Mouse (Mus musculus) intestine, postnatal 0 days (tissue): Measurements from ENCODE around the gene Ablim1. TPM values are rescaled to one million over a fixed set of nuclear protein-coding genes. Genes with fewer than 3 reads are reported as not detected.

Source experiments
- ATAC-seq: fragments of 200-750 bp; cut with Nextera tagmentation; 2 replicates; pipeline ENCODE4 v1.8.0; 2017; ENCODE audit warnings: mild to moderate bottlenecking, moderate TSS enrichment, moderate library complexity
- H3K27ac ChIP-seq: fragments of 300-500 bp; sonication (generic); 2 replicates; pipeline ENCODE4 v1.5.1; 2014; ENCODE audit warnings: mild to moderate bottlenecking, low read depth, low read length, moderate library complexity
- H3K27me3 ChIP-seq: fragments of 300-500 bp; sonication (generic); replicated peaks from 2 replicates; pipeline ENCODE4 v1.6.1; 2014; ENCODE audit warnings: low read length, mixed read lengths; ENCODE audit not compliant: control insufficient read depth, insufficient read depth
- H3K36me3 ChIP-seq: fragments of 300-500 bp; sonication (generic); 2 replicates; pipeline ENCODE4 v1.6.1; 2014; ENCODE audit warnings: mild to moderate bottlenecking, moderate library complexity; ENCODE audit not compliant: control insufficient read depth, insufficient read depth
- H3K4me1 ChIP-seq: fragments of 300-500 bp; sonication (generic); replicated peaks from 2 replicates; pipeline ENCODE4 v1.6.1; 2014; ENCODE audit warnings: antibody characterized with exemption, low read length, mixed read lengths; ENCODE audit not compliant: control insufficient read depth, insufficient read depth
- H3K4me2 ChIP-seq: fragments of 300-500 bp; sonication (generic); replicated peaks from 2 replicates; pipeline ENCODE4 v1.6.1; 2014; ENCODE audit warnings: low read depth, mild to moderate bottlenecking, moderate library complexity
- H3K4me3 ChIP-seq: fragments of 300-500 bp; sonication (generic); 2 replicates; pipeline ENCODE4 v1.5.1; 2014; ENCODE audit warnings: low read depth, low read length
- H3K9ac ChIP-seq: fragments of 300-500 bp; sonication (generic); 2 replicates; pipeline ENCODE4 v1.6.1; 2014; ENCODE audit warnings: mild to moderate bottlenecking, low read depth, low read length
- H3K9me3 ChIP-seq: fragments of 300-500 bp; sonication (generic); 2 replicates; pipeline ENCODE4 v1.6.1; 2016; ENCODE audit warnings: mixed run types; ENCODE audit not compliant: control insufficient read depth
- CTCF ChIP-seq: sonication (generic); IDR thresholded peaks from 2 replicates; pipeline ENCODE4 v1.5.1; 2016; ENCODE audit warnings: low read depth, mild to moderate bottlenecking, control low read depth, antibody characterized with exemption, moderate library complexity
- WGBS: fragments of 180-500 bp; shearing (Covaris S2); extraction: QIAGEN DNeasy Blood & Tissue Kit; methylation state at CpG from one replicate; pipeline ENCODE4 v1.1.7; 2014; 5-methylcytosine and 5-hydroxymethylcytosine counted together
- polyA plus RNA-seq: library from polyadenylated mRNA; unstranded; fragments of >200 nt; fragmentation: Nextera tagmentation; extraction: Ambion mirVana; gene quantifications from 2 replicates; pipeline ENCODE4 v1.2.1, GENCODE M21; 2015

The Ablim1 gene
- polyA plus RNA-seq, 1 experiment from 2014 or later: 24.4 TPM

DNA sequence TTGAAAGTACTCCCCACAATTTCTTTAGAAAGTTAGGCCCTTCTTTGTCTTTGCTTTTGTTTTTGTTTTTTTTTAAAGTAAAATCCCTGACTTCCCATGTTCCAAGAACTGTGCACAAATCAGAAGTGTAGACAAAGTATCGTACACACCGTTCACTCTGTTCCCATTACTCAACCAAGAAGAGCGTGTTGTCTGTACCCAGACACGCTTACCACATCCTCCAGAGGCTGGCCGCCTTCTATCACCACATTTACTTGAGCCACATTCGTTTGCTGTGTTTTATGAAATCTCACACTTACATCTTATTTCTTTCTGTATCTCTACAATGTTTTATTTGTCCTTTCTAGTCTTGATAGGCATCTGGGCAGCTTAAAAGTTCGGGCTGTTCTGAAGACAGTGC lies 219.4 kb downstream of the Ablim1 start:
- Histone ChIP-seq H3K9ac (no peak overlapping the region), H3K27ac (no peak overlapping the region), H3K36me3 (no peaks in the 10 kb centered on the region), H3K4me3 (no peak overlapping the region), H3K4me1 (peaks cover 4% of the 10 kb centered on the region; the same call in 1 of the 2 replicates), H3K27me3 (no peaks in the 10 kb centered on the region), H3K9me3 (no peaks in the 10 kb centered on the region), H3K4me2 (no peak overlapping the region)
- WGBS: 87% methylated on average over 7 of the region's 7 CpGs
- no peak for ATAC-seq
- no peak for TF ChIP-seq CTCF

DNA sequence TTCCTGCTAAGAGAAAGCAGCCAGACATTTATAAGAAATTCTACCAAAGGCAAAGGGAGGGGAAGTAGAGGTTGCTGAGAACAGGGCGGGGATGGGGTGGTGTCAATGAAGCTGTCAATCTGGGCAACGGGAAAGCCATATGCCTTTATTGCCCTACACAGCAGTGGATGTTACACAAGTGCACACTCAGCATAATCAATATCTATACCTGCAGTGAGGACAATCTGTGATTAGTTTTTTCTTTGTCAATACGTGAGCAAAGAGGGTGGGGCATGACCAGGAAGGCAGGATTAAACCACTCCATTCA lies 221.1 kb downstream of the Ablim1 start:
- TF ChIP-seq CTCF: no peak
- H3K36me3 ChIP-seq: no peaks in the 10 kb centered on the region
- no peak overlapping the region for H3K9ac ChIP-seq
- no peak overlapping the region for H3K4me2 ChIP-seq
- ATAC-seq: peak; percentile 77
- H3K9me3 ChIP-seq: no peaks in the 10 kb centered on the region
- no peaks in the 10 kb centered on the region for H3K27me3 ChIP-seq
- no peaks in the 10 kb centered on the region for H3K4me1 ChIP-seq
- 53% methylated on average over 3 of the region's 3 CpGs for WGBS
- no peak overlapping the region for H3K27ac ChIP-seq
- no peak overlapping the region for H3K4me3 ChIP-seq

DNA sequence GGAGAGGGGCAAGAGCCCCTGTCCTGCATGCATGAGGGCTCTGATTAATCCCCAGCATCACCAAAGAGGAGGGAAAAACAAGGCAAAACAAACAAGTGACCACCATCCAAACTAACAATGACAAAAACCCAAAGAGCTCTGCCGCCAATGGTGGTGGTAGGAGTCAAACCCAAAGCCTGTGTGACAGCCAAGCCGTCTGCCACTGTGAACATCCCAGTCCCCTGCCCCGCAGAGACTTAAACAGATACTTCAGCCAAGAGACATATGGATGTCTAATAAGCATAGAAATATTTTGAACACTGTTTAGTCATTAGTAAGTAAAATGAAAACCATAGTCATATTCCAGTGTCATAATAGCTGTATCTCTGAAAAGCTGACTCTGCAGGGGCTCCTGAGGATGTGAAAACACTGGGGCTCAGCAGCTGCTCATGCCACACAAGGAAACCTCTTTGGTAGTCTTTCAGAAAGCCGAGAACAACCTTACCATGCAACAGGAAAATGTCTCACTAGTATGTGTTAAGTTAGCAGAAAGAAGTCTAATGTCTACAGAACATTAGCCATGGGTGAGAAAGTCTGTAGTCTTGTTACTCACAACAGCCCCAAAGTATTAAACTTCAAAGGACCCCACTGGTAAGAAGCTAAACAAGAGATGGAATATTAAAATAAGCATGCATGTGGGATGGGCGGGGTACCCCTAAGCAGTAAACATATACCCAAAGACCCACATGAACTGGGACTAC lies 221.6 kb downstream of the Ablim1 start:
- H3K9ac ChIP-seq: no peak overlapping the region
- WGBS: 90% methylated on average over 5 of the region's 5 CpGs
- H3K27me3 ChIP-seq: no peaks in the 10 kb centered on the region
- H3K4me1 ChIP-seq: no peaks in the 10 kb centered on the region
- H3K9me3 ChIP-seq: no peaks in the 10 kb centered on the region
- H3K27ac ChIP-seq: no peak overlapping the region
- ATAC-seq: no peak
- TF ChIP-seq CTCF: no peak
- H3K4me3 ChIP-seq: no peak overlapping the region
- H3K4me2 ChIP-seq: no peak overlapping the region
- no peaks in the 10 kb centered on the region for H3K36me3 ChIP-seq

DNA sequence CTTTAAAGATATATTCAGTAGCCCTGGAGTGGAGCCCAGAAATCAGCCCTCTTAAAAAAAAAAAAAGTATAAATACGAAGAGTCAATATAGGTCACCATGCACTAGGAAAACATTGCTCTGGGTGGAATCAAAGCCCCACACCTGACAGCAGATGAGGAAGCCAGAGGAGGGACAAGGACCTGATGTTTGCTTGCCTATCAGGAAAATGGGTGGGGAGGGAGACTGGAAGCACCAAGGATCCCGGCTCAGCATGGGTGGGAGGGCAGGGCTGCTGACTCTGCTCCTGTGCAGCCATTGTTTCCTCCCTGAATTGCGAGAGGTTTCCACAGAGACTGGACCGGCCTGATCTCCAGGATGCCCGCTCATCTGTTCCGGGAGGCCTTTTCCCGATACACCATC lies 223.4 kb downstream of the Ablim1 start:
- 77% methylated on average over 7 of the region's 7 CpGs for WGBS
- Histone ChIP-seq H3K9me3 (no peaks in the 10 kb centered on the region), H3K27me3 (no peaks in the 10 kb centered on the region), H3K27ac (no peak overlapping the region), H3K4me1 (no peaks in the 10 kb centered on the region), H3K36me3 (no peaks in the 10 kb centered on the region), H3K9ac (no peak overlapping the region), H3K4me2 (no peak overlapping the region), H3K4me3 (no peak overlapping the region)
- no peak for ATAC-seq
- no peak for TF ChIP-seq CTCF

DNA sequence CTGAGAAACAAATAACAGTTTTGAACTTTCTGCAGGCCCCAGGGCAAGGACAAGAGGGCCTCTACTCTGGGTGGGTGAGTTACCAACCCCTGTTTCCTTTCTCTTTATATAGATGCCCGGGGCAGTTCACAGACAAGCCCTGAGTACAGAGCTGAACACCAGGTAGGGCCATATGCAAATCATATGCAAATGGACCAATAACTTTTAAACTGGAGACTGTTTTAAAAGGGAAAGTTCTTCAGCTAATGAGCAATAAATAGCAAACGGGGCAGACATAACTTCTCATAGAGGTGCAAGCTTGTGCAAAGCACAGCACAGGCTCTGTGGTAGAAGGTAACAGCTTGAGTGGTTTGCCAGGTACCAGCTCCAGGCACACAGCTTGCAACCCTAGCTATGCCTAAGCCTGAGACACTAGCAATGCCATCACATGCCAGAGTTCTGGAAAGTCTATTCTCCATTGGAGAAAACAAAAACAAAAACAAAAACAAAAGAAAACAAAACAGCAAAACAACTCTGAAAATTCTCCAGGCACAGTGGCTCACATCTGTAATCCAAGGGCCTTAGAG lies 225.8 kb downstream of the Ablim1 start:
- Histone ChIP-seq H3K27ac (no peak overlapping the region), H3K4me3 (no peak overlapping the region), H3K36me3 (no peaks in the 10 kb centered on the region), H3K9ac (no peak overlapping the region), H3K9me3 (no peaks in the 10 kb centered on the region), H3K27me3 (no peaks in the 10 kb centered on the region), H3K4me2 (no peak overlapping the region), H3K4me1 (no peaks in the 10 kb centered on the region)
- WGBS: 69% methylated on average over 2 of the region's 2 CpGs
- TF ChIP-seq CTCF: no peak
- ATAC-seq: no peak

DNA sequence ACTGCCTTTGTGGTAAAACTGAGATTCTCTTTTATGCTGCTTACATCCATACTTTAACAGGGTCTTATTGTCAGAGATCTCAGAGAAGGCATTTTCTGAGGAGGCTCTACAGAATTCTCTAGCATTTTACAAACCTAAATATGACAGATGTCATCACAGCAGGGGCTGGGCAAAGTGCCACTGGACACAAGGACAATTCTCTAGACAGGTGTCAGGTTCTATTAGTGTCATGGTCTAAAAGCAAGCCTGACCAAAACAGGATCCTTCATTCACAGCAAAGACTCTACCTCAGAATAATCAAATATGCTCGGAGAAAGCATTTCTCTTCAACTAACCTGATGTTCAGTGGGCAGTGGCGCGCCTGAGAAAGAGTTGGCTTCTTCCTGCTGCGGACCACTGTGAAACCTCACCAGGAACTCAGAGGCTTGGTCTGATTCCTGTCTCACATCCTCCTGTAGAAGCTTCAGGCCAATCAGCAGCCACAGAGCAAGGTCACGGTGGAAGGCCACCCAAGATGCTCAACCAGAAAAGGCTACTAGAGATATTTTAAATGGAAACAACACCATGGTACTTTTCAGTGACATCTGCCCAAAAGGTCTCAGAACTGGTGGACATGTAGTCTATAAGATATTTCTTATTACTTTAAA lies 230.1 kb downstream of the Ablim1 start:
- no peak for ATAC-seq
- no peak for TF ChIP-seq CTCF
- Histone ChIP-seq H3K27ac (no peak overlapping the region), H3K4me3 (no peak overlapping the region), H3K4me1 (no peaks in the 10 kb centered on the region), H3K36me3 (peaks cover 4% of the 10 kb centered on the region; the same call in 1 of the 2 replicates), H3K9me3 (no peaks in the 10 kb centered on the region), H3K27me3 (no peaks in the 10 kb centered on the region), H3K4me2 (no peak overlapping the region), H3K9ac (no peak overlapping the region)
- WGBS: 92% methylated on average over 5 of the region's 5 CpGs
